Mouse (Mus musculus): ENCODE measurements around the gene Fbxw11. TPM values are rescaled to one million over a fixed set of nuclear protein-coding genes. Genes with fewer than 3 reads are reported as not detected.

Fbxw11 gene
- polyA plus RNA-seq, 1 experiment from 2014 or later, result 15.4 TPM

- H3K36me3 ChIP-seq (replicated peaks; ENCODE audit: insufficient read depth, low read length), result peaks cover 23% of the 10 kb centered on the region
- no peaks in the 10 kb centered on the region for H3K4me1 ChIP-seq (ENCODE audit: insufficient read depth)
- TF ChIP-seq EP300 (IDR thresholded peaks at IDR 0.05; ENCODE audit: low read depth), result no peak
- no peak for TF ChIP-seq CTCF (IDR thresholded peaks at IDR 0.05; ENCODE audit: low read depth)
- DNase-seq (no peak), ATAC-seq (no peak)
- 96% methylated on average over 9 of the region's 9 CpGs for WGBS (ENCODE audit: insufficient replicate concordance)
- H3K4me2 ChIP-seq (ENCODE audit: low read depth, low read length), result no peak overlapping the region
- no peaks in the 10 kb centered on the region for H3K9me3 ChIP-seq (ENCODE audit: low read length)
- H3K27me3 ChIP-seq (ENCODE audit: insufficient read depth, low read length), result no peaks in the 10 kb centered on the region
- H3K9ac ChIP-seq (replicated peaks), result no peak overlapping the region
- H3K27ac ChIP-seq (ENCODE audit: low read depth), result no peak overlapping the region
- H3K4me3 ChIP-seq (ENCODE audit: low read depth, low read length), result no peak overlapping the region
Measured at GRCm38 (mm10) chr11:32725171-32725570, 82.6 kb downstream of the Fbxw11 start.

GRCm38 (mm10) chr11:32732467-32732866 is 89.9 kb downstream of the Fbxw11 start:
- no peak for ATAC-seq

GRCm38 (mm10) chr11:32733195-32733594 is 90.7 kb downstream of the Fbxw11 start:
- H3K9ac ChIP-seq (replicated peaks), result no peak overlapping the region
- no peak overlapping the region for H3K4me2 ChIP-seq (ENCODE audit: low read depth, low read length)
- ATAC-seq (no peak), DNase-seq (no peak)
- H3K27me3 ChIP-seq (ENCODE audit: insufficient read depth, low read length), result no peaks in the 10 kb centered on the region
- H3K4me3 ChIP-seq (ENCODE audit: low read depth, low read length), result no peak overlapping the region
- TF ChIP-seq CTCF (IDR thresholded peaks at IDR 0.05; ENCODE audit: low read depth) (no peak), EP300 (IDR thresholded peaks at IDR 0.05; ENCODE audit: low read depth) (no peak)
- H3K4me1 ChIP-seq (ENCODE audit: insufficient read depth), result no peaks in the 10 kb centered on the region
- WGBS (ENCODE audit: insufficient replicate concordance), result 87% methylated on average over 6 of the region's 6 CpGs
- H3K36me3 ChIP-seq (replicated peaks; ENCODE audit: insufficient read depth, low read length), result peaks cover 50% of the 10 kb centered on the region
- H3K9me3 ChIP-seq (ENCODE audit: low read length), result no peaks in the 10 kb centered on the region
- H3K27ac ChIP-seq (ENCODE audit: low read depth), result no peak overlapping the region

More at GRCm38 (mm10) chr11:32732467-32732866, 89.9 kb downstream of the Fbxw11 start:
- DNase-seq, result no peak
- Histone ChIP-seq H3K4me2 (ENCODE audit: low read depth, low read length) (no peak overlapping the region), H3K9ac (replicated peaks) (no peak overlapping the region), H3K9me3 (ENCODE audit: low read length) (no peaks in the 10 kb centered on the region), H3K4me3 (ENCODE audit: low read depth, low read length) (no peak overlapping the region), H3K36me3 (replicated peaks; ENCODE audit: insufficient read depth, low read length) (peaks cover 45% of the 10 kb centered on the region), H3K4me1 (ENCODE audit: insufficient read depth) (no peaks in the 10 kb centered on the region), H3K27me3 (ENCODE audit: insufficient read depth, low read length) (no peaks in the 10 kb centered on the region), H3K27ac (ENCODE audit: low read depth) (no peak overlapping the region)
- TF ChIP-seq EP300 (IDR thresholded peaks at IDR 0.05; ENCODE audit: low read depth) (no peak), CTCF (IDR thresholded peaks at IDR 0.05; ENCODE audit: low read depth) (no peak)
- 65% methylated on average over 5 of the region's 5 CpGs for WGBS (ENCODE audit: insufficient replicate concordance)

- H3K4me1 ChIP-seq (ENCODE audit: insufficient read depth), result no peaks in the 10 kb centered on the region
- H3K27me3 ChIP-seq (ENCODE audit: insufficient read depth, low read length), result no peaks in the 10 kb centered on the region
- no peaks in the 10 kb centered on the region for H3K9me3 ChIP-seq (ENCODE audit: low read length)
- H3K4me3 ChIP-seq (ENCODE audit: low read depth, low read length), result no peak overlapping the region
- ATAC-seq (no peak), DNase-seq (no peak)
- H3K36me3 ChIP-seq (replicated peaks; ENCODE audit: insufficient read depth, low read length), result peaks cover 77% of the 10 kb centered on the region
- H3K9ac ChIP-seq (replicated peaks), result no peak overlapping the region
- no peak overlapping the region for H3K27ac ChIP-seq (ENCODE audit: low read depth)
- 92% methylated on average over 2 of the region's 2 CpGs for WGBS (ENCODE audit: insufficient replicate concordance)
- TF ChIP-seq EP300 (IDR thresholded peaks at IDR 0.05; ENCODE audit: low read depth) (no peak), CTCF (IDR thresholded peaks at IDR 0.05; ENCODE audit: low read depth) (no peak)
- no peak overlapping the region for H3K4me2 ChIP-seq (ENCODE audit: low read depth, low read length)
Measured at GRCm38 (mm10) chr11:32736371-32736770, 93.8 kb downstream of the Fbxw11 start.

- no peak for ATAC-seq
- no peak for DNase-seq
- TF ChIP-seq CTCF (IDR thresholded peaks at IDR 0.05; ENCODE audit: low read depth), result no peak
- TF ChIP-seq EP300 (IDR thresholded peaks at IDR 0.05; ENCODE audit: low read depth), result no peak
- H3K27ac ChIP-seq (ENCODE audit: low read depth), result no peak overlapping the region
- 92% methylated on average over 5 of the region's 5 CpGs for WGBS (ENCODE audit: insufficient replicate concordance)
- H3K4me1 ChIP-seq (ENCODE audit: insufficient read depth), result no peaks in the 10 kb centered on the region
- H3K36me3 ChIP-seq (replicated peaks; ENCODE audit: insufficient read depth, low read length), result peaks cover 71% of the 10 kb centered on the region
- no peaks in the 10 kb centered on the region for H3K9me3 ChIP-seq (ENCODE audit: low read length)
- no peak overlapping the region for H3K4me3 ChIP-seq (ENCODE audit: low read depth, low read length)
- no peaks in the 10 kb centered on the region for H3K27me3 ChIP-seq (ENCODE audit: insufficient read depth, low read length)
- no peak overlapping the region for H3K9ac ChIP-seq (replicated peaks)
- no peak overlapping the region for H3K4me2 ChIP-seq (ENCODE audit: low read depth, low read length)
Measured at GRCm38 (mm10) chr11:32737729-32738128, 95.2 kb downstream of the Fbxw11 start.

GRCm38 (mm10) chr11:32743891-32744290 is 101.4 kb downstream of the Fbxw11 start:
- Histone ChIP-seq H3K4me3 (ENCODE audit: low read depth, low read length) (no peak overlapping the region), H3K27me3 (ENCODE audit: insufficient read depth, low read length) (no peaks in the 10 kb centered on the region), H3K9me3 (ENCODE audit: low read length) (no peaks in the 10 kb centered on the region), H3K36me3 (replicated peaks; ENCODE audit: insufficient read depth, low read length) (peaks cover 54% of the 10 kb centered on the region), H3K4me1 (ENCODE audit: insufficient read depth) (no peaks in the 10 kb centered on the region), H3K9ac (replicated peaks) (no peak overlapping the region), H3K4me2 (ENCODE audit: low read depth, low read length) (no peak overlapping the region), H3K27ac (ENCODE audit: low read depth) (no peak overlapping the region)
- no peak for TF ChIP-seq EP300 (IDR thresholded peaks at IDR 0.05; ENCODE audit: low read depth)
- no peak for TF ChIP-seq CTCF (IDR thresholded peaks at IDR 0.05; ENCODE audit: low read depth)
- 82% methylated on average over 5 of the region's 5 CpGs for WGBS (ENCODE audit: insufficient replicate concordance)
- DNase-seq (no peak), ATAC-seq (no peak)

GRCm38 (mm10) chr11:32744463-32744862 is 101.9 kb downstream of the Fbxw11 start:
- Histone ChIP-seq H3K9me3 (ENCODE audit: low read length) (no peaks in the 10 kb centered on the region), H3K36me3 (replicated peaks; ENCODE audit: insufficient read depth, low read length) (peaks cover 49% of the 10 kb centered on the region), H3K4me3 (ENCODE audit: low read depth, low read length) (no peak overlapping the region), H3K27ac (ENCODE audit: low read depth) (no peak overlapping the region), H3K9ac (replicated peaks) (no peak overlapping the region), H3K4me2 (ENCODE audit: low read depth, low read length) (no peak overlapping the region), H3K27me3 (ENCODE audit: insufficient read depth, low read length) (no peaks in the 10 kb centered on the region), H3K4me1 (ENCODE audit: insufficient read depth) (no peaks in the 10 kb centered on the region)
- WGBS (ENCODE audit: insufficient replicate concordance), result 86% methylated on average over 7 of the region's 7 CpGs
- DNase-seq (no peak), ATAC-seq (no peak)
- no peak for TF ChIP-seq EP300 (IDR thresholded peaks at IDR 0.05; ENCODE audit: low read depth)
- TF ChIP-seq CTCF (IDR thresholded peaks at IDR 0.05; ENCODE audit: low read depth), result no peak

Measured in liver, postnatal 0 days (tissue).